Mouse (Mus musculus): ENCODE data around the gene Ubxn10.

GRCm38 (mm10) chr4:138709944-138710343 lies 27.0 kb downstream of the Ubxn10 start:
- TF ChIP-seq POLR2A (IDR thresholded peaks at IDR 0.05; ENCODE audit: borderline replicate concordance, low read depth, low read length) (no peak), CTCF (IDR thresholded peaks at IDR 0.05; ENCODE audit: low read depth, low read length) (no peak)
